Mouse (Mus musculus) adrenal gland, adult 2 months (tissue): ENCODE results near the gene March1. TPM values are rescaled to one million over a fixed set of nuclear protein-coding genes. Genes with fewer than 3 reads are reported as not detected.
"Not testable (repeated sequence)": the region's sequence is repeated elsewhere in the genome, so short reads cannot be mapped to it uniquely, and the experiment has no call there.

Source experiments
- DNase-seq: peaks from one replicate; pipeline ENCODE4 v3.0.0; 2021
- polyA plus RNA-seq: library from polyadenylated mRNA; depleted of rRNA; stranded (reverse); fragments of >200 nt; gene quantifications from 2 replicates; pipeline ENCODE4 v1.2.3, GENCODE M21; 2012
- total RNA-seq, 2 experiments: library from RNA; stranded (reverse); gene quantifications; 2 replicates each; pipeline ENCODE4 v1.2.3; 2021

Gene March1
- total and polyA plus RNA-seq, 3 experiments: 0.40 to 2.0 (median 1.4) TPM

DNA sequence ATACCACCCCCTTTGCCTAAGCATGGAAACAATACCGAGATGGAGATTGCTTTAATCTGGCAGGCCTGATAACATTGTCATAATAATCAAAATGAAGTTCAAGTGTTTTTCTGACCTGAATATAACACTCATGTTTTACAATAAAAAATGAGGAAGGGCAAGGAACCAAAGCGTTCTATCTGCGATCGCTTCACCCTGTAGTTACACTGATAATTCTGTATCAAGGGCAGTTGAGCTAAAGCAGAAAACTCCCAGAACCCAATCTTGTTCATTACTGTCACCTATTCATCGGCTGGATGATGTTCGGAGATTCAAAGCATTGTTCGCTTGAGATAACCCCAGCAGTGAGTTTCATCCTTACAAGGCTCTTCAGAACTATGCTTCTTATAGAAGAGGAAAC is 700.1 kb downstream of the March1 start:
- DNase-seq: no peak

- peak; percentile 6 for DNase-seq
Measured at GRCm38 (mm10) chr8:66323045-66323807, 705.5 kb downstream of the March1 start.

- DNase-seq: no peak
Measured at GRCm38 (mm10) chr8:66326396-66326795, 708.7 kb downstream of the March1 start.

DNA sequence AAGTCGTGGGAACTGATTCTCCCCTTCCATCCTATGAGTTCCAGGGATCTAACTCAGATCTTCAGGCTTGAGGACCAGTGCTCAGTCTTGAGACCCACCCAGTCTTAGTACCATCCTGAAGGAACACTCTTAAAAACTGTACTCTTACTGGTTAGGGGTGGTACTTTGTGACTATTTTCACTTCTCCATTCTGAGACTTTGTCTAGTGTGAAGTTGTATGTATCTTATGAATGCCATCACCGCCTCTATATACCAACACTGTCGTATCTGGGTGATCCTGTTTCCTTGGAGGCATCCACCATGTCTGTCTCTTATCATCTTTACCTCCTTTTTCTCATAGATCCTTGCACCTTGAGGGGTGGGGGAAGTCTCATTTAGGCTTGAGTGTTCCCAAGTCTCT is 714.5 kb downstream of the March1 start:
- DNase-seq: no peak

DNA sequence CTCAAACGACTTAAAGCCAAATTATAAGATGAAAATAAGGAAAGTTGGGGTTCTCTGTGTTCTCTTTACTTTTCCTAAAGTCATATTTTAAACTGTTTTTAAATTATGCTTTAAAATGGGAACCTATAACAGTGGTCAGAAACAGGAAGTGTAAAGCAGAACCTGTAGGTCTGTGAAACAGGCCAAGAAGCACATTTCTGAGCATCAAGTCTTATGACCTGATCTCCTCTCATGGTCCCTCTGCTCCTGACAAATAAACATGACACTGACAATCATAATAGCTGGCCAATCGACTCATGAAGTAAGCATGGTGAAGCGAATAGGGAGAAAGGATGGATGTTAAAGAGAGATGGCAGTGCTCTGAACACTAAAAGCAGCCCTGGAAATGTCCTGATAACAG is 716.6 kb downstream of the March1 start:
- DNase-seq: no peak

- DNase-seq: no peak
Measured at GRCm38 (mm10) chr8:66339551-66339950, 721.9 kb downstream of the March1 start.

- DNase-seq: no peak
Measured at GRCm38 (mm10) chr8:66342928-66343327, 725.2 kb downstream of the March1 start.

- no peak for DNase-seq
Measured at GRCm38 (mm10) chr8:66362882-66363801, 745.4 kb downstream of the March1 start.

DNA sequence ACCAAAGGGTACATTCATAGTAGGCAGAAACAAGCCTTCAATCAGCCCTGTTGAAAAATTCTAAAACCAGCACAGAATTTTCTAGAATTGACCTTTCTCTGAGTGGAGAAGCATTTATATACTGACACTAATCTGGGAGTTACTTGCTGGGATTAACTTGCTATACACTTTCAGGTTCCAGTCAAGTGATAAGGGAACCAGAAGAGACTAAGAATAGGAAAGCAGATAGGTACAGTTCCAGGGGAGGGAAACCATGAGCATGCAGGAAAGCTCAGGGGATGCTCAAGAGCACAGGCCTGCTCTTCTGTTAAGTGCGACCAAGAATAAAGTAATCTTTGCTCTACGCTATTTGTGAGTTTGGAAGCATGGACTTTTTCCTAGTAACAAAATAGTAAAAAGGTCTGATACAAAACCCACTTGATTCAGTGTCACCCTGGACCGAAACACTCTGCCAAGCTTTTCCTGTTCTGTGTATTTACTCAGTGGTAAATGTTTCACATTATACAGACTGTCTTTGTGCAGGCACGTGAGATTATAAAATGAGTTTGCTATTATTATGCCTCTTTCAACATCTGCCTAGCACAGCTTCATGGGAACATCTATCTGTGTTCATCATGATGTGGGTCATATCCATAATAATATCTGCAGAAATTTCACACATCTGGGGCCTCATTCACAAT is 766.1 kb downstream of the March1 start:
- DNase-seq: no peak

GRCm38 (mm10) chr8:66386008-66386407 is 768.3 kb downstream of the March1 start:
- no peak for DNase-seq

DNA sequence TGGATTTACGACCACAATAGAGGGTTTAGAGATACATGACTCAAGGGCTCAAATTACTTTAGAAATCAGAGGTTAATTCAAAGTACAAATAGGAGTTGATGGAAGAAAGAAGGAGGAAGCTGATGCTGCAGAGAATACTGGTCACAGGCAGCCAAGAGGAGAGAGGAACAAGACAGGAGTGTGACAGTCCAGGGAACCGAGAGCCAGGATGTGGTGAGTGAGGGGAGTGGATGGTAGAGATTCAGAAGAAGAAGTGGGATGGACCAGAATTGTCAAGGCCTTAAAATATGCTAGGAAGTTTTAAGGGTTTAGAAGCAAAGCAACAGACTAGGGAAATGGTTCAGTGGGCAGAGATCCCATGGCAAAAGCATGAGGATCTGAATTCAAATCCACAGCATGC is 771.0 kb downstream of the March1 start:
- DNase-seq: peak; percentile 3

GRCm38 (mm10) chr8:66391554-66391953 is 773.9 kb downstream of the March1 start:
- DNase-seq: no peak

DNA sequence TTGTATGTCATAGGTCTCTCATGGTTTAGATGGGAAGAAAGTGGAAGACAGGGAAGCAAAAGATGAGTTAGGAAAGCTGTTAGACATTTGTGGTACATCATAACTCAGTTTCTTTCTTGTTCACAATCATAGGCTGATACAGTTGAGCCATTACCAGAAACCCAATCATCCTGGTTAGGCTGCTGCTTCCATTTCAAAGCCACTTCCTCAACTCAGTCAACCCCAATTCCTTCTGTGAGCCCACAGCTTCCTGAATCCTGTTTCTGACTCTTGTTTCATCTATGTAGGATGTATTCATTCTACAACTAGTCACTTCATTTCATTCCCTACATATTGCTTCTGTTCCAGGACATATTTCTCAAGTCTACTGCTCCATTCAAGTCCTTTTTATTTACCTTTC is 775.2 kb downstream of the March1 start:
- DNase-seq: no peak

- no peak for DNase-seq
Measured at GRCm38 (mm10) chr8:66394148-66394547, 776.4 kb downstream of the March1 start.

- DNase-seq: no peak
Measured at GRCm38 (mm10) chr8:66397811-66398210, 780.1 kb downstream of the March1 start.

- no peak for DNase-seq
Measured at GRCm38 (mm10) chr8:66400050-66400449, 782.4 kb downstream of the March1 start.

DNA sequence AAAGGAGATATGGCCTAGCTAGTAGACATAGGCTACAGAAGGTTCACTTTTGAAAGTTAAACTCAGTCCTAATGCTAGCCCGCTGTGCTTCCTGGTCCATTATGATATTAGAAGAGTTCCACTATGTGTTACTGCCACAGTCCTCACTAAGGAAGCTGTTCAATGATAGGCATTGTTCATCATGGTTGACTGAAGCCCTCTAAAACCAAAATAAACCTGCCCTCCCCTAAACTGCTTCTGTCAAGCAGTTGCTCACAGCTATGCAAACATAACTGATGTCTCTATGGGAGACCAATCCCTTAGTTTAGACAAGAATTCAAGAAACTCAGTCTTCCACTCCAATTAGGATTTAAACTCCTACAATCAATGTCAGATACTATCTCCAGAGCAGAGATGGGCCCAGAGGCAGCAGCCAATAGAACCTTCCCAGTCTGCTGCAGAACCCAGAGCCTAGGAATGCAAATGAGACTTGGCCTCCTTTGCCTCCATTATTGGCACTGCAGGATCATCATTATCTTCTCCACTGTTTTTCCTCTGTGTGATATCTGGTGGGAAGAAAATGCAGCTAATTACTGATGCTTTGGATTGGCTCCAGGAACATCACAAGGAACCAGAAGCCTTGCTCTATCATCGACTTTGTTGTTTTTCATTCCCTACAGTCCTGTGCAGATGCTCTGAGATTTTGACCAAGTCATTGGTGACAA is 787.2 kb downstream of the March1 start:
- DNase-seq: no peak

GRCm38 (mm10) chr8:66405796-66406195 is 788.1 kb downstream of the March1 start:
- not testable (repeated sequence) for DNase-seq

DNA sequence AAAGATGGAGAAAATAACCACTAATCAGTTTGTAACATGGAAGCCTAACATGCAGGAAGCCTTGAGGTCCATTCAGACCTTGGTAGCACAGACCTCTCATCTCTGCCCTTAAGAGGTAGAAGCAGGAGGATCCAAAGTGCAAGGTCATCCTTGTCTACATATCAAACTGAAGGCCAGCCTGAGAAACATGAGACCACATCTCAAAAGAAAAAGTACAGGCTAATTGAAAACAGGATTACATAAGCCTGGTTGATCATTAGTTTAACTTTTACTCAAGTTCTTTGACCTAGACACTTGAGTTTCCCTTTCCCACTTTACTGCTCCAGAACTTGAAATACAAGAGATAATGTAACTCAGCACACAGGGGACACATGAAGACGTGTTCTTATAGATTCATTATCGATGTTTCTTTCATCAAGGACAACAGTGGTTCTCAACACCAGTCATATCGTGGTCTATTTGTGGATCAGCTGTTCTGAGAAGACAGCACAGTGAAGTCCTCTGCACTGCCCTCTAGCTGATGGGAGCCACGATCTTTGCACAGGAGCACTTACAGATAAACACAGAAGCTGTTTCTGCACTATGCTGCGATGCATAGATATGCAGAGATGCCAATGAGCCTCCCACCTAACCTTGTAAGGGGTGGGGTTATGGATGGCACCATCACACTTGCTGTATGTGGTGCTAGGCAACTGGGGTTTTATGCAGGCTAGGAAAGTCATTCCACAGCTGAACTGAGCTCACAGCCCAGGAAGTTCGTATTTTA is 789.1 kb downstream of the March1 start:
- no peak for DNase-seq

DNA sequence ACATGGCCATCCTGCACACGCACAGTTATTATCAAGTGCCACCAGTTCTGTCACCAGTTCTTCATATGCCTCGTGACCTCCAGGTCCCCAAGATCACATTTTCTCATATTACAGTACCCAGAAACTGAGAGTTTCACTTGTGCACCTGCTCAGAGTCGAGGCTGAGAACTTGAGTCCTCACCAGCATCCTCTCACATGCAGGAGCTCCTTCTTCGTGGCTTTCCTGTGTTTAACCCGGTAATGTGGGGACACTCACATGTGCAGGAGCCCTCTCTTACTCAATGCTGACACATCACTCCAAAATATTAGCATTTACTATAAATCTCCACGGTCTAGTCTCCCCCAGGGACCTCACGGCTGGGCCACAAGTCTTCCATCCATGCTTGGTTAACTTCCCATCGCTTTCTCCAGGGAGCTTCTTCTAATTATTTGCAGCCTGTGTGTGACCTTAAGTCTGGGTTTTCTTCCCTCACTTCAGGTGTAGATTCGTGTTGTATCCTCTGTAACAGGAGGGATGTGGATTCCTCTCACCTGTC is 792.4 kb downstream of the March1 start:
- DNase-seq: no peak

- no peak for DNase-seq
Measured at GRCm38 (mm10) chr8:66413101-66413500, 795.4 kb downstream of the March1 start.
